Mouse (Mus musculus) stomach, postnatal 0 days (tissue): Measurements from ENCODE around the gene Uhrf1bp1l.

ENCODE experiments used
- CTCF ChIP-seq: IDR thresholded peaks from 2 replicates; pipeline ENCODE4 v1.5.1; 2016; ENCODE audit warnings: antibody characterized with exemption, low read depth, mild to moderate bottlenecking, moderate library complexity
- EP300 ChIP-seq: optimal IDR thresholded peaks from 2 replicates; pipeline ENCODE3; 2016; ENCODE audit warnings: antibody characterized with exemption

DNA sequence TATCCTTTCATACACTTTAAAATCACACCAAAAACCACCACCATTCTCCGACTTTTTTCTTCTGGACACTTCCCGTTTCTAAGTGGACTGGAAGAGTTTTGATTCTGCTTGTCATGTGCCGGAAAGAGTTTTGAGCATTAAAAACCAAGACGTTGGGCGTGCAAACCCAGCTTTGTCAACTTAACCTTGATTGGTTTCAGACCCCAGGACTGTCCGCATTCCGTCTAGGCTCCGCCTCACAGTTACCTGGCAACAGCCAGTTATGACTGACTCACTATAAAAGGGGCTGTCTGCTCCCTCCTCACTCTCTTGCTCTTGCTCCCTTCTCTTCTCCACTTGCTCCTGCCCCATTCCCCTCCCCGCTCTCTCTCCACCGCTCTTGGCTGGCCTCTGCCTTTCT lies 36.1 kb upstream of the Uhrf1bp1l start:
- TF ChIP-seq CTCF (no peak), EP300 (no peak)
